Mouse (Mus musculus): ENCODE measurements around the gene Cdr2l.
A peak's percentile ranks its signal among the peaks of the same experiment; 100 is the strongest.
"Not testable (repeated sequence)": the region's sequence is repeated elsewhere in the genome, so short reads cannot be mapped to it uniquely, and the experiment has no call there.

The Cdr2l gene

DNA sequence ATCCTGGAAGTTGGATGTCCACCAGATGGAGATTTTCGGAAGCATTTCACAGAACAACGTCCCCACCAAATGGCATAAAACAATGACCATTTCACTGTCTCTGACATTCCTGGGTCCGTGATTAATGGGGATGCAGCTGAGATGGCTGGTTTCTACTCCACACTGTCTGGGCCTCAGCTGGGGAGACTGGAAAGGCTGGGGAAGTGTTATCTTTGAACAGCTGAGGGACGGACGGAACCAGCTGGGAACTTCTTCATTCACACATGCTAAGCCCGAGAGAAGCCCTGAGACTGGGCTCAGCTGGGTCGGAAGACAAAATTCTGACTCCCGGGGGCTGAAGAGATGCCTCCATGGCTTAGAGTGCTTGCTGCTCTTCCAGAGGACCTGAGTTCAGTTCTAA is 10.4 kb upstream of the Cdr2l start:
- DNase-seq (ENCODE audit: low spot score): no peak

DNA sequence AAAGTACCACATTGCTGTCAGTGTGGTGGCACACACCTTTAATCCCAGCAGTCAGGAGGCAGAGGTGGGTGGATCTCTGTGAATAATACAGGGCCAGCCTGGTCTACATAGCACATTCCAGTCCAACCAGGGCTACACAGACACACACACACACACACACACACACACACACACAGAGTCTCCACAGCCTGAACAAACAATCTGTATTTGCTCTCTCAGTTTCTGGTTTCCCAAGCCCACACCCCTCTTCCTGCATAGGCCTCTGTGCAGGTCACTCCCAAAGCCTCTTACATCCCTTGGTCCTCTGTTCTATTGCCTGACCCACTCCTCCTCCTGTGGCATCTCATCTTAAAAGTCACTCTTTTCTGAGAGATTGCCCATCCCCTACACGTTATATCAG is 9.7 kb upstream of the Cdr2l start:
- no peak for DNase-seq (ENCODE audit: low spot score)

DNA sequence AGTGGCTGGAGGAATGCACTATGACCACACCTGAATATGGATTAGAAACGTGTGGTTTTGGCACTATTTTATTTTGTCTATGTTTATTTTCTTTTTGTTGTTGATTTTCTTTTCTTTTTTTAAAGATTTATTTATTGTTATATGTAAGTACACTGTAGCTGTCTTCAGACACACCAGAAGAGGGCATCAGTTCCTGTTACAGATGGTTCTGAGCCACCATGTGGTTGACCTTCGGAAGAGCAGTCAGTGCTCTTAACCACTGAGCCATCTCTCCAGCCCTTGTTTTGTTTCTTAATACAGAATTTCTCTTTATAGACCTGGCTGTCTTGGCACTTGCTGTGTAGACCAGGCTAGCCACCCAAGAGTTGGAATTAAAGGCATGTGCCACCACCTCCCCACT is 9.0 kb upstream of the Cdr2l start:
- DNase-seq (ENCODE audit: low spot score): no peak

DNA sequence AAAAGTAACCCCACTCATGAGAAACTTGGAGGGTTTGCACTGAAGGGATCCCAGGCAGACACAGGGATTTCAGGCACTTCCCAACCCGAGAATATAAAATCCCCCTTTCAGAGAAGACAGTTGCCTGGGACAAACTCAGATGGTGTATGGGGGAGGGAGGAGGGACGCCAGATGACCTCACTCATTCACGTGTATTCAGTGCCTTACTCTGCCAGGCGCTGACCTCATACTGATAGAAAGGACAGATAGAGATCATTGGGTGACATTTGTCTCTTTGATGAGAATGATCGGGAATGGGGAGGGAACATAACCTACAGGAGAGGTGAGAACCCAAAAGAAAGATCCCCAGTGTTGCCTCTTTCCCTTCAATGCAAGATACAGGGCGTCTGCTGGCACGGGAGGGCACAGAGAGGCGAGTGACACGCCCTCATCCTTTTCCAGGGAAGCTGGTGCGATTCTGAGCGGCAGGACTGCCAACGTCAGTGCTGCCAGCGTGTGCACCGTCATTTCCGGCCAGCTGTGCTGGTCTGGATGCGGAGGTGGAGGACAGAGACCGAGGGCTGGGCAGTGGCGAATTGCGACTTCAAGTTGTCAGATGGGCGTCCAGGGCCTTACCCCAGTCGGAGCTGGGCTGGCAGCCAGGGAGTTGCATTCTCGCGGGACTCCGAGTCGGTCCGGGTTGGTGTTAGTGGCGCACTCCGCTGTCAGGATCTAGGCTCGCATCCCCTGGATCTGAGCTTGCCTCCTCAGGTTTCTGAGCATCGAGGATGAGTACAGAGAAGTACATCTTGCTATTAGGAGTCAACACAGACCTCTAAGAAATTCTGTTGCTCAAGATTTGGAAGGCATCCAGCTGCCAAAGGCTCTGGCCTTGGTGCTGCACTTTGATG is 7.7 kb upstream of the Cdr2l start:
- no peak for DNase-seq (ENCODE audit: low spot score)

DNA sequence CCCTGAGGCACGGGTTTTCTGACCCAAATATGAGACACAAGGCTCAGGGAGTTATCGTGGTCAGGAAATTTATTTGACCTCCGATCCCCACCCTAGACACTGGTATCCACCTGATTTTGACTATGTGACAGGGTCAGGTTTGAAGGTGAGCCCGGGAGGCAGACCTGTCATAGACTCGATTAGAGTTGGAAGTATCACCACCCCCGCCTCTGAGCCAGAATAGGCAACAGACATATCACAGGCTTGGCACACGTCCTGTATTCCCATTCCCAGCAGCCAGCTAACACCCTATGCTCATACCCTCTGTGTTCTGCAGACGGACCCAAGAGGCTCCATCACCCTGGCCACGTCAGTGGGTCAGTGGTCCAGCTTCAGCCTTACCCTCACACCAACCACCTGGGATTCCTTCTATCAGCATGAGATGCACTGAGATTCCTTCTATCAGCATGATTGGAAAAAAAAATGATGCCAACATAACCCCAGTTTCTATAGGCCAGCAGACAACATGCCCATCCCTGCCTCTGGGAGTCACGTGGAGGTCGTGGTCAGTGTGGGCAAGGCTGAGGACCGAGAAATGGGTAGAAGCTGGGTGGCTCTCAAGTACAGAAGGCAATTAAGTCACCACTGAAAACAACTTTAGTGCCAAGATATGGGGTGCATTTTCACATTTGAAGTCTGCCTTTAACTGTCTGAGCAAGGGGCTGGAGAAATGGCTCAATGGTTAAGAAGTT is 6.9 kb upstream of the Cdr2l start:
- no peak for DNase-seq (ENCODE audit: low spot score)

DNA sequence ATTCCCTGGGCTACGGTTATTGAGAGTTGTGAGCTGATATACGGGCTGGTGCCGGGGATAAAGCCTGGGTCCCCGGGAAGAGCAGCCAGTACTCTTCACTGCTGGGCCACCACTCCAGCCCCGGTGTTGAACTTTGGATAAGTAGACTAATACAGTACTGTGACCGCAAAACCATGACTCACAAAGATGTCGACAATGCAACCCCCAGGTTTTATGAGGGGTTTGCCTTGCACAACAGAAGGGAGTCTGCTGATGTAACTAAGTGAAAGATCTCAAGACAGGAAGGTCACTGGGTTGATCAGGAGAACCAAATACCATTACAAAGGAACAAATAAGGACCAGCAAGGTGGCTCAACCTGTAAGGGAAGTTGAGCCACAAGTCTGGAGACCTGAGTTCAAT is 5.0 kb upstream of the Cdr2l start:
- no peak for DNase-seq (ENCODE audit: low spot score)

DNA sequence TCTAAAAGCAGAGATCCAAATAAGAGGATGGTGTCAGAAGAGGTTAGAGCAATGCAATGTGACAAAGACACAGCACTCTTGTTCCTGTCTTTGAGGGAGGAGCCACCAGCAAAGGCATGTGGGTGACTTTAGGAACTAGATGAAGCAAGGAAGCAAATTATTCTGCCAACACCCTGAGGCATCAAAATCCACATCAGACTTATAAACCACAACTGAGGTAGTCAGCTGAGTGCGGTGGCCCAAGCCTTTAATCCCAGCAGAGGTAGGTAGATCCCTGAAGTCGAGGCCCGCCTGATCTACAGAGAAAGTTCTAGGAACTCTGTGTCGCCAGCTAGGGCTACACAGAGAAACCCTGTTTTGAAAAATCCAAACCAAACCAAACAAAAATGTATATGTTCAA is 4.5 kb upstream of the Cdr2l start:
- DNase-seq (ENCODE audit: low spot score): no peak

DNA sequence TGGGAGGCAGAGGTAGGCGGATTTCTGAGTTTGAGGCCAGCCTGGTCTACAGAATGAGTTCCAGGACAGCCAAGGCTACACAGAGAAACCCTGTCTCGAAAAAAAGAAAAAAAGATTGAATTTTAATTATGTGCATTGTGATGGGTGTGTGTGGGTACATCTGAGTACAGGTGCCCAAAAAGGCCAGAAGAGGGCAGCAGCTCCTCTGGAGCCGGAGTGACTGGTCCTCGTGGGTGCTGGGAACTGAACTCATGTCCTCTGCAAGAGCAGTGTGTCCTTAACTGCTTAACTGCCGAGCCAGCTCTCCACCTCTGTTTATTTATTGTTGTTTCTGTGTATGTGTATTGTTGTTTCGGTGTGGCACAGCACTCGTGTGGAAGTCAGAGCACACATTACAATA is 3.9 kb upstream of the Cdr2l start:
- DNase-seq (ENCODE audit: low spot score): no peak

DNA sequence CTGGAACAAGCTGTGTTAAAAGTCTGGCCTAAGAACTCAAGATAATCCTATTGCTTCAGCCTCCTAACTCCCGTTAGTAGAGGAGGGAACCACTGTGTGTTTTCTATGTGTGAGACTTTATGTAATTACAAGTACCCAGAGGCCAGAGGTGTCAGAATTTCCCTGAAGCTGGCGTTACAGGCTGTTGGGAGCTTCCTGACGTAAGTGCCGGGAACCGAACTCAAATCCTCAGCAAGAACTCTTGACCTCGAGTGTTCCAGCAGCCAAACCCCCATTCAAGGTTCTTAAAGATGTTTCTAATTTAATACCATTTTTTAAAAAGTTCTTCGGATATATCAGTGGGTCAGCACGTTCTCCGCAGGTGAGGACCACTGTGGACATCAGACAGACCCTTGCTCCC is 440 bp upstream of the Cdr2l start:
- no peak for DNase-seq (ENCODE audit: low spot score)

DNA sequence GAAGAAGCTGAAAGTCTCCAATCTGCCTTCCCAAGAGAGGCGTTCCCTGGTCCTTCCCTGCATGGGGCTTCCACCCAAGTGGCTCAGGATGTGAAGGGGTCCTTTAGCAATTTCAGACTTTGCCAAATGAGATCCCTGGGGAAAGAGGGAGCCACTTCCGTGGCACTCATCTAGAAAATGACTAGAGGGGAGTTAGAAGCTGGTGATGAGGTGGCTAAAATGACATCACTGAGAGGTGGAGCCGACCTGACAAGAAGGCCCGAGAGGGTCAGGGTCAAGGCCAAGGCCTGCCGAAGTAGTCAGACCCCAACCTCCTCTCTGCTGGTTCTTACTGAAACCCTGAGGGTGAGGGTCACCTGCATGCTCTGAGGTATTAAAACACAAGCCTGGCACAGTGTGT is 1.2 kb downstream of the Cdr2l start:
- no peak for DNase-seq (ENCODE audit: low spot score)

DNA sequence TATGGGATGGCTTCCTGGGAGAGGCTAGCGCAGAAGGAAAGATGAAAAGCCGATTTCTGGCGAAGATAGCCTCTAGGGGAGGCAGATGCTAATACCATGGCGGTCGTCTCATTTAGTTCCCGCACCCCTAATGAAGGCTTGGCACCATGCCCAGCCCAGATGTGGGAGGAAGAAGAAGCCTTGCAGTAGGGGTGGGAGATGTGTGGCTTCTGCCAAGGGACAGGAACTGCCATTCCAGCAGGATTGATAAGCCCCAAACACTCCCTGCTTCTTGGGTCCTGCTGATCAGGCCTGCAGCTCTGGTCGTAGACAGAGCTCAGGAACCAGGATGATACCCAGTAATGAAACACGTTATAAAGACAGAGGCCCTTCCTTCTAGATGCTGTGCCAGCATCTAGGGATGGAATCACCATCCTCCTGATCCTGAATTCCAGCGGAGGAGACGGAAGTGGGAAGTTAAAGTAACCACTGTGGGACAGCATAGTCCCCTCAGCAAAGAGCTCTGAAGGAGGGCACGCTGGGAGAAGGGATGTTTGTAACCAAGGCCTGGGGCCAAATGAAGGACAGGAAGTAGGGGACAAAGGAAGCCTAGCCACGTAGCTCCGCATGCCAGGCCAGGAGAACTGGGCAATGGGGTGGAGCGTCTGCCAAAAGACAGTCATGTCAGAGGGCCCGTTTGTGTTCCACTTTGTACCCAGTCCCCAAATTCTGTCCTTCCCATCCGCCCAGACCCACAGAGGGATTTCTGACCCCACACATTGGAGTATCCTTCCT is 2.2 kb downstream of the Cdr2l start:
- DNase-seq (ENCODE audit: low spot score): no peak

DNA sequence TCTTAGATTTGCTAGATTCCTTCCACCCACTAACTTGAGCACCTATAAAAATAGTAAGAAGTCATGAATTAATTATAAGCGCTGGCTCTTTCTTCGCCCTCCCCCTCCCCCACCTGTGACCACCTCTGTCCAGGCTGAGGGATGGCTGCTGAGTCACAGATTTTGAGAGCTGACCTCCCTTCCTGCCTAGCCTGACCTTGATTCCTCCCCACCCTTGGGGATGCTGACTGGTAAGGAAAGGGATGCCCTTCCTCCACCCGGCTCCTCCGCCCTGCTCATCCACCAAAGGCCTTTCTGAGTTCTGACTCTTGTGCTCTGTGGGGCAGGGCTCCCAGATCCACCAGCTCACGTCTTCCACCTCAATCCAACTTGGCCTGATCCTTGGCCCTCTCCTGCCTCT is 2.9 kb downstream of the Cdr2l start:
- DNase-seq (ENCODE audit: low spot score): no peak

DNA sequence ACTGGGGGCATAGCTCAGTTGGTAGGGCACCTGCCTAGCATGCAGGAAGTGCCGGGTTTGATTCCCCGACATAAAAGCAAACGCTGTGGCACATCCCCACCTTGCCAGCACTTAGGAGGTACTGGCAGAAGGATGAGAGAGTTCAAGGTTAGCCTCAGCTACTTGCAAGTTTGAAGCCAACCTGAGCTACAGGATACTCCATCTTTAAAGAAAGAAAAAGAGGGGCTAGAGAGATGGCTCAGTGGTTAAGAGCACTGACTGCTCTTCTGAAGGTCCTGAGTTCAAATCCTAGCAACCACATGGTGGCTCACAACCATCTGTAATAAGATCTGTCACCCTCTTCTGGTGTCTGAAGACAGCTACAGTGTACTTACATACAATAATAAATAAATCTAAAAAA is 5.1 kb downstream of the Cdr2l start:
- not testable (repeated sequence) for DNase-seq (ENCODE audit: low spot score)

DNA sequence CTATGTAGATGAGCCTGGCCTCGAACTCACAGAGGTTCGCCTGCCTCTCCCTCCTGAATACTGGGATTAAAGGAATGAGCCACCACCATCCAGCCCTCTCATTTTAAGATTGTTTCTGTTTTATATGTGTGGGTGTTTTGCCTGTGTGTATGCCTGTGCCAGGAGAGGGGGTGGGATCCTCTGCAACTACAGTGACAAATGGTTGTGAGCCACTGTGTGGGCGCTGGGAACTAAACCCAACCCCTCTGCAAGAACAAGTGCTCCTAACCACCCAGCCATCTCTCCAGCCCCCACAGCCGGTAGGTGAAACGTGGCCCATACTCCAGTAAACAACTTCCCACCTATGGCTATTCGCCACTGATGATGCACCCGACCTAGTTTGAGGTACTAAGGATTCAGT is 9.6 kb downstream of the Cdr2l start:
- DNase-seq (ENCODE audit: low spot score): no peak

DNA sequence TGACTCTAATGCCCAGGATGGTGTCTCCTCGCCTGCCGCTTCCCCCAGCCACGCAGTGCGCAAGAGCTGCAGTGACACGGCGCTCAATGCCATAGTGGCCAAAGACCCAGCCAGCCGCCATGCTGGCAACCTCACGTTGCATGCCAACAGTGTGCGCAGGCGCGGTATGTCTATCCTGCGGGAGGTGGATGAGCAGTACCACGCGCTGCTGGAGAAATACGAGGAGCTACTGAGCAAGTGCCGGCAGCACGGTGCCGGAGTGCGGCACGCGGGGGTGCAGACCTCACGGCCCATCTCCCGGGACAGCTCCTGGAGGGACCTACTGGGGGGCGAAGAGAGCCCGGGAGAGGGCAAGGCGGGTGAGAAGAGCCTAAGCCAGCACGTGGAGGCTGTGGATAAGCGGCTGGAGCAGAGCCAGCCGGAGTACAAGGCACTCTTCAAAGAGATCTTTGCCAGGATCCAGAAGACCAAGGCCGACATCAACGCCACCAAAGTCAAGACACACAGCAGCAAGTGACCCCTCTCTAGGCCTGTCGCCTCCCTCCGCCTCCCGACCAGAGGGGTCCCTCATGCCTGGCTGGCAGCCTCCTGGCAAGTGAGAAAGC is 12.1 kb downstream of the Cdr2l start:
- DNase-seq (ENCODE audit: low spot score): no peak

DNA sequence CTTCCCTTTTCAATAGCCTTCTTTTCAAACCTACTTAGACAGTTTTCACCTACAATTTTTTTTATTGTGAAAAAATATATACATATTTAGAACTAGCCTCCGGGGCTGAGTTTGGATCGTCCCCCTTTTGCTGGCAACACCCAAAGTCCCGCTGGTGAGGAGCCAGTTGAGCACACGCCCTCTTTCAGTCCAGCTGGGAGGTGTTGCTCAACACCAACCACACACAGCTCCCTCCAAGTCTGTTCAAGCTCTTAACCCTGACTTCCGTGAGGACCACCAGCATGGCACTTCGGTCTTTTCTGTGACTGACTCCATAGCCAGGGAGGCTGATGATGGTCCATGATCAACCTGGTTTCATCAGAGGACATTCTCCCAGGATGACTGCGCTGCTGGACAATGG is 16.4 kb downstream of the Cdr2l start:
- no peak for DNase-seq (ENCODE audit: low spot score)

DNA sequence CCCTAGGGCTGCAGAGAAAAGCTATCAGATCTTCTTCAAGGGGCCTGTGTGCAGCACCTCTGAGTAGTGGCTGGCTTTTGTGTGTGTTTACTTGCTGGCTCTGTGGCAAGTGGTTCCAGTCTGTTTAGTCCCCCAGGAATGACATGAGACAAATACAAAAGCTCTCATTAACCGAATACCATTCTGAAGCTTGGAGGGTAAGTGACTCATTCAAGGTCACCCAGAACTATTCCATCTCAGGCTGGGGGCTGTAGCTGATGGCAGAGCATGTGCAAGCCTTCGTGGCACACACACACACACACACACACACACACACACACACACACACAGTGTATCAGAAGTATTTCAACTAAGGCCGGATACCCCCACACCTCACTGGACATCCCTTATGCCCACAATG is 18.4 kb downstream of the Cdr2l start:
- no peak for DNase-seq (ENCODE audit: low spot score)

DNA sequence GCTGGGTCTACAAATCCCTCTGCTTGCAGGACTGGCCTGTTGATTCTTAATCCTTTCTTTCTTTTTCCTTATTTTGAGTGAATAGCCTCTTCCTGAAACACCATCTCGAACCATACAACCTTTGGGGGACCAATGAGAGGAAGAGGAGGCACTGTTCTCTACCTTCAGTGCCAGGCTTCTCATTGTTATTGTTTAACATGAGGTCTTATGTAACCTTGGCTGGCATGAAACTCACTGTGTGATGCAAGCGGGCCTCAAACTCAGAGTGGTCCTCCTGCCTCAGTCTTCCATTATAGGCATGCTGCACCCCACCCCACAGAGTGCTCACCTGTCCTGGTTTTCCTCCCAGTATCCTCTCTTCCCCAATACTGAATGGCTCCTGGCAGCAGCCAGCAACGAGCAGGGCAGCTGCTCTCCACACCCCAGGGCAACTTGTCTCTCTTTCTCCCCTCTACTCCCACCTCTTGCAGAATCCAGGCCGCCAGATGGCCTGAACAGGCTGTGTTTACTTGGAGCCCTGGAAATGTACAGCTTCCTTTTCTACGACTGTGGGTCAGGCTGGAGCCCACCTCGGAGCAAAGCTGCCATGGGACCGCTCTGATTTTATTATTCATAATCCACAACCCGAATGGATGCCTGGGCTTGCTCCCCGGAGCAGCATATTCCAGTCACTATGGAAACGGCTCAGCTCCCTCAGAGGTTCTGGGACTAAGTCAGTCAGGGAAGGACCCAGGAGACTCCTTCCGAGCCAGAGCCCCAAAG is 19.1 kb downstream of the Cdr2l start:
- no peak for DNase-seq (ENCODE audit: low spot score)

DNA sequence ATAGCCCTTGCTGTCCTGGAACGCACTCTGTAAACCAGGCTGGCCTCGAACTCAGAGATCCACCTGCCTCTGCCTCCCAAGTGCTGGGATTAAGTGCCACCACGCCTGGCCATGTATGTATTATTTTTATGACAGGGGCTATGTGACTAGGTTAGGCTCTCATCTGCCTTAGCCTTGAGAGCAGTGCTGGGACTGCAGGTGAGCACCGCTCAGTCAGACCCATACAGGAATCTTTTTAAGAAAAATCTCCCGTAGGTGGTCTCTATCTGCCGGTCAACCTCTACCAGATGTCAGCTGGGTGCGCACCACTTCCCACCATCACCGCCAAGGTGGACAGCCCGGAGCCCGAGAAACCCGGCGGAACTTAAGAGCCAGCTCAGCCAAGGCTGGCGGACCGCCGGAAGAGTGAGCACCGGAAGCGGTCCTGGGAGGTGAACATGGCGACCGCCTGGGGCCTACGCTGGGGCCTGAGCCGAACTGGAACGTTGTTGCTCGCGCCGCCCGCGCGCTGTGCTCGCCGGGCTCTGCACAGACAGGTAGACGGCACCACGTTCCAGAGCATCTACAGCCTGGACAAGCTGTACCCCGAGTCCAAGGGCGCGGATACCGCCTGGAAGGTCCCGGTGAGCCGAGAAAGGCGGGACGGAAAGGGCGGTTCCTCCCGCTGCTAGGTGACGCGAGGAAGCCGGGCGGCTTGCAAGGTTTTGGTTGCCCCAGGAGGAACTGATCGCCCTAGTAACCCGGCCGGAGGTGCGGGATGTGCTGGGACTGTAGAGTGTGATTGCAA is 21.8 kb downstream of the Cdr2l start, which contains the start of gene Mrpl58:
Gene Mrpl58, plus strand, starts transcription at position 415 of the 787 bp plus-strand sequence.
- DNase-seq (ENCODE audit: low spot score): peak; percentile 79

DNA sequence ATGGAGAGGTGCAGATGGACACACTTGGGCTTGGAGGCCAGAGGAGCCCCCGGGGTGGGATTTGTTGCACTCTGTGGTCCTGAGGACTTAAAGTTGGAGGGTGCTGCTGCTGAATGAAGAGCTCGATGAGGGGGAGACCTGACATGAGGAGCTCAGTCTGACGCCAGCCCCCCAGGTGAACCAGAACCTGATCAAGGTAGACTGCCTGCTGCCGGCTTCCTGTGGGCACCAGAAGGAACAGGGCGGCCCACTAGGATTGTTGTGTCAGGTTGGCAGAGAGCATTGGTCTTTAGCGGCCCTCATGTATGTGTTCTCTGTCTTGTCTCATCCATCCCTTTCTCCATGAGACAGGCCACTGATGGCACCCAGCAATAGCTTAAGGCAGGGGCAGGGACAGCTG is 24.0 kb downstream of the Cdr2l start:
- DNase-seq (ENCODE audit: low spot score): no peak
